ENCODE assay signal across 8 mouse cellular contexts in genomic region chr3:89430171-89431159, GRCm38 (mm10). TPM values are rescaled to one million over a fixed set of nuclear protein-coding genes. Genes with fewer than 3 reads are reported as not detected.
DNase-seq lines count a peak whose midpoint lies in the region; ATAC-seq and TF ChIP-seq lines count a peak whose summit lies in the region.

Gene Pygo2, plus strand, starts transcription at chr3:89430214.

- 4% methylated on average over 66 of the region's 68 CpGs for WGBS in forebrain, postnatal 0 days
- WGBS in lung, embryonic 16.5 days = 2% methylated on average over 68 of the region's 68 CpGs

- peak within 1 kb of the TSS; percentile 96 for H3K4me3 ChIP-seq in G1E (ENCODE audit: low read depth, low read length)
- peak within 1 kb of the TSS; percentile 70 for H3K4me3 ChIP-seq in forebrain, postnatal 0 days (ENCODE audit: low read depth, low read length)
- H3K4me3 ChIP-seq in lung, embryonic 16.5 days (ENCODE audit: low read length) = peak within 1 kb of the TSS; percentile 95

- peak within 1 kb of the TSS; percentile 85 for H3K4me2 ChIP-seq in forebrain, postnatal 0 days (ENCODE audit: low read depth)
- H3K4me2 ChIP-seq in lung, embryonic 16.5 days (ENCODE audit: low read depth, low read length) = peak within 1 kb of the TSS; percentile 70

- no peak for TF ChIP-seq CTCF in G1E (IDR thresholded peaks at IDR 0.05; ENCODE audit: low read depth, low read length)
- no peak; the same call in 1 of the 2 replicates for TF ChIP-seq CTCF in forebrain, postnatal 0 days (IDR thresholded peaks at IDR 0.05; ENCODE audit: low read depth)

- ATAC-seq in G1E (ENCODE audit: extremely low read depth, insufficient number of reproducible peaks, low FRiP score, poor library complexity, severe bottlenecking) = peak; percentile 89
- ATAC-seq in forebrain, postnatal 0 days = peak; percentile 99
- ATAC-seq in lung, embryonic 16.5 days (ENCODE audit: low read depth) = peak; percentile 99

- H3K9ac ChIP-seq in forebrain, postnatal 0 days = peak within 1 kb of the TSS; percentile 82
- H3K9ac ChIP-seq in lung, embryonic 16.5 days (ENCODE audit: low read length) = peak within 1 kb of the TSS; percentile 99

- DNase-seq in G1E (ENCODE audit: low spot score) = peak; percentile 92
- DNase-seq in cerebellum, adult 18-20 months = peak; percentile 91 to 95
- peak; percentile 96 for DNase-seq in forebrain, postnatal 0 days
- peak; percentile 95 for DNase-seq in heart, postnatal 4 days
- DNase-seq in layer of hippocampus, adult 9-10 months (ENCODE audit: low spot score) = peak; percentile 74
- peak; percentile 88 for DNase-seq in ovary, postnatal 10 days (ENCODE audit: low spot score)
- DNase-seq in thymus, postnatal 10 days (ENCODE audit: low spot score in 2 of 2) = peak; percentile 85 to 86

- no peaks in the 10 kb centered on the region for H3K9me3 ChIP-seq in G1E (replicated peaks)
- no peaks in the 10 kb centered on the region for H3K9me3 ChIP-seq in forebrain, postnatal 0 days (ENCODE audit: low read length)
- no peaks in the 10 kb centered on the region for H3K9me3 ChIP-seq in lung, embryonic 16.5 days (ENCODE audit: control insufficient read depth, low read length)

- H3K27me3 ChIP-seq in G1E (ENCODE audit: insufficient read depth, low read length) = no peaks in the 10 kb centered on the region
- H3K27me3 ChIP-seq in forebrain, postnatal 0 days (ENCODE audit: insufficient read depth, low read length) = no peaks in the 10 kb centered on the region
- no peaks in the 10 kb centered on the region for H3K27me3 ChIP-seq in lung, embryonic 16.5 days (ENCODE audit: control insufficient read depth, insufficient read depth, low read depth, low read length)

- H3K4me1 ChIP-seq in G1E (ENCODE audit: insufficient read depth, low read depth, low read length) = peaks cover 52% of the 10 kb centered on the region
- peaks cover 8% of the 10 kb centered on the region for H3K4me1 ChIP-seq in forebrain, postnatal 0 days (ENCODE audit: insufficient read depth)
- peaks cover 9% of the 10 kb centered on the region for H3K4me1 ChIP-seq in lung, embryonic 16.5 days (replicated peaks; ENCODE audit: control insufficient read depth, insufficient read depth, low read length)

- peak within 1 kb of the TSS; percentile 90 for H3K27ac ChIP-seq in forebrain, postnatal 0 days (ENCODE audit: low read depth, low read length)
- peak within 1 kb of the TSS; percentile 93 for H3K27ac ChIP-seq in lung, embryonic 16.5 days (ENCODE audit: low read length)

- H3K36me3 ChIP-seq in G1E (replicated peaks) = peaks cover 75% of the 10 kb centered on the region
- H3K36me3 ChIP-seq in forebrain, postnatal 0 days (ENCODE audit: insufficient read depth) = peaks cover 24% of the 10 kb centered on the region
- peaks cover 36% of the 10 kb centered on the region for H3K36me3 ChIP-seq in lung, embryonic 16.5 days (ENCODE audit: control insufficient read depth, insufficient read depth, low read length)

RNA-seq across cellular contexts. Expression of gene Pygo2, which starts in this region (rescaled TPM):
- total RNA-seq in G1E (2014; fragmentation: Nextera tagmentation) (30.9 and 62.1 TPM in 2 replicates), G1E (2017) (20.9 and 22.2 TPM in 2 replicates)
- 201 and 246 TPM in 2 replicates for polyA plus RNA-seq in G1E (2012)
- total RNA-seq in forebrain, postnatal 0 days (2014; rRNA removed) = 62.5 and 72.1 TPM in 2 replicates
- polyA plus RNA-seq in forebrain, postnatal 0 days (2015; fragmentation: Nextera tagmentation; extraction: Ambion mirVana) = 42.5 and 43.5 TPM in 2 replicates
- 10 to 100 TPM; 20.3 to 22.1 TPM for total RNA-seq in heart, postnatal 4 days (2021)
- 31.5 and 33.3 TPM in 2 replicates for polyA plus RNA-seq in lung, embryonic 16.5 days (2015; fragmentation: Nextera tagmentation; extraction: Ambion mirVana)

Comparison
In these comparisons a context has a peak if more than half of its experiments do, and no peak if none do; other contexts are left out.
1. Peak in every context shown above with its lines: DNase-seq, ATAC-seq, H3K4me3 ChIP-seq and H3K27ac ChIP-seq.